Mouse (Mus musculus) spleen, postnatal 4 days (tissue): ENCODE results near the gene H2afx.
"Not testable (repeated sequence)": the region's sequence is repeated elsewhere in the genome, so short reads cannot be mapped to it uniquely, and the experiment has no call there.

ENCODE experiments used
- DNase-seq, 2 experiments: peaks; one replicate each; pipeline ENCODE4 v3.0.0; 2022; ENCODE audit warnings: low spot score in 2 of 2

Gene H2afx

DNA sequence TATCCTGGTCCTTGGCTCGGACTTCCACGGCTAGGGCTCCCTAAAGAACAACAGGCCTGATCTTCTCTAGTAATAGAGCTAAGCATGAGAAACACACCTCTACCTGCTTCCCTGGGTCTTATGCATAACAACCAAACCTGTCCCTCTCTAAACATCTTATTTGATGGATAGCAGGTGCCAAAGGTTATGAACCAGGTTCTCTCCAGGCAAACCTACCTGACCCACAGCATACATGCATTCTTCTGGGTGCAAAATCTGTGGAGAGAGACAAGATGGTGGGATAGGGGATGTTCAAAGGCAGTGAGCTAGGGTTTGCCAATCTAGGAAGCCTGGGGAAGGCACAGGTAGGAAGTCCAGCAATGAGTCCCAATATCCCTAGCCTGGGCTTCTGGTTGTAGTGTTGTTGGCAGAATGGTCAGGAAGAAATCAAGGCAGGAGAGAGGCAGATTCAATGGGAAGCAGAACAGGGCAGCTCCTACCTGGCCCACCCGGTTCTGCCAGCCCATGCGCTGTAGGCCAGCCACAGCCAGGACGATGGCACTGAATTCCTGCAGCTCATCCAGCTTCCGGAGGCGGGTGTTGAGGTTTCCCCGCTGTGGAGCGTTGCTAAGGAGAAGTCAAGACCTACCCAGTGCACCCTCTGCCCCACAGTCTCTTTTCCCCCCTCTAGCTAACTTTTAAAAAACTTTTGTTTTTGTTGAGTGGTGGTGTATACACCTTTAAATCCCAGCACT, 3.1 kb downstream of the H2afx start:
- DNase-seq = no peak

DNA sequence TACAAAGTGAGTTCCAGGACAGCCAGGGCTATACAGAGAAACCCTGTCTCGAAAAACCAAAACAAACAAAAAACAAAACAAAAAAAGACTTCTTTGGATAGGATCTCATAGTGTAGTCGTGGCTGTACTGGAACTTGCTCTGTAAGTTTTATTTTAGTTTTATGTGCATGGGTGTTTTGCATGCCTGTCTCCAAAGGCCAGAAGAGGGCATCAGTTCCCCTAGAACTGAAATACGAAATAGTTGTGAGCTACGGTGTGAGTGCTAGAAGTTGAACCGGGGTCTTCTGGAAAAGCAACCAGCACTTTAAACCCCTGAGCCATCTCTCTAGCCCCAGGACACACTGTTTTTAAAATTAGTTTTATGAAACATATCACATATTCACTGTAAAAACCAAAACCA, 4.1 kb downstream of the H2afx start:
- no peak for DNase-seq

DNA sequence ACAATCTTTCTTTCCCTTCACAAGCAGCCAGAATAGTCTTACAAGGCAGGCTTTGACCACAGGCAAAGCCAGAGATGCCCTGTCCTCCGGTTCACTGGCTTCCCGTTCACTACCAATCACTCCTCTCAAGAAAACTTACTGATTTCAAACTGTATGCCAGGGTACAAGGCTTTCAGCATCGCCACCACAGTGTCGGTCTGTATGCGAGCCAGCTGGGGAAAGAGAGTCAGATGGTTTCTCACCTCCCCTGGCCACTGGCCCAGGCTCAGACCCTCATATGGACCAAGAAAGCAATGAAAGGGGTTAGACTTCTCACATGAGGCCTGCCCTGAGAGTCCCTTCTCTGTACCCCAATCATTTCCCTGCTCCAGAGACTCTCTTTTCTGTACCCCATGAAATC, 7.0 kb downstream of the H2afx start:
- peak in 1 of 2 experiments; percentile 68 for DNase-seq

DNA sequence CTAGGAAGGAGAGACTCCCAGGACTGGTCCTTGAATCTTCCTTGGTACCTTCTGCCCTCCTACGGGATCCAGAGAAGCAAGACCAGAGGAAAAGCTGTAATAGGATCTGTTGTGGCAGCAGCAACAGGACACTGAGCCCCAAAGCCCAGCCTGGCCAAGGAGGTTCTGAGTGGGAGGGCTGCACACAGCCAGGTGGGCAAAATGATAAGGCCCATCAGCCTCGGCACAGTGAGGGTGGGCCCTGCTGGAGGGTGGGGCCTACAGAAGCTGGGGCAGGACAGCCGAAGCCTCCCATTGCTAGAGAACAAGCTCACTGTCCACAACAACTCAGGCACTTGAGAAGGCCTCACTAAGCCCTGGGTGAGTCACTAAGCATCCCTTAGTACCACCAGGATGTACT, 7.7 kb downstream of the H2afx start:
- DNase-seq = peak; percentile 89 to 90

DNA sequence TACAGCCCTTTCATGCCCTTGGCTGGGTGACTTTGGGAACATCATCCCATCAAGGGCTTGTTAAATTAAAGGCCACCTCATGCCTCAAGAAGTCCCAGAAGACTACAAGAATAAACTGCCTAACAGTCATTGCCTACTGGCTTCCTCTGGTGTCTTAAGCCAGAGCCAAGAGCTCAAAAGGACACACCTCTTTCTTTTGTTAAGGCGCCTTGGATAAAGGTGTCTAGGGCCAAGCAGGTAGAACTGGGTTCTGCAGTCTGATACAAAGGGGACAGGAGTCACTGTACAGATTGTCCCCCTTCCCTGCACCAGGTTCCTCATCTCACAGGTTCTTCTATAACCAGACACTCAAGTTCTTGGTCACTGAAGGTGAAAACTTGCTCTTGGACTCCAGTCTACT, 8.1 kb downstream of the H2afx start:
- peak in 1 of 2 experiments; percentile 71 for DNase-seq

DNA sequence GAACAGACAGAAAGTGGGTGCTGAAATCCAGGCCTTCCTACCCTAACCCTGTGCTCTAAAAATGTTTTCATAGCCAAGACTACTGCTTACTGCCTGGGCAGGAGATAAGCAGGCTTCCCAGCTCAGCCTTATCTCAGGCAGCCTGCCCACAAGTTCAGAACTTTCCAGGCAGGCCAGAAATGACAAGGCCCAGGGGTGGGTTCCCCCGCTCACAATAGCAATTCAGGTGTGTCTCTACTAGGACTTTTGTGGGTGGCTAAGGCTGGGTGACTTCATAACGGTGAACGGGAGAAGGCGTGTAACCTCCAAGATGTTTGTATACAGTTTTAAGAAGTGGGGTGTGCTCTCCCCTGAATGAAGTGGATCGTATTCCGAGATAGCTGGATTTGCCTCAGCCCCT, 8.8 kb downstream of the H2afx start:
- peak; percentile 79 to 85 for DNase-seq

DNA sequence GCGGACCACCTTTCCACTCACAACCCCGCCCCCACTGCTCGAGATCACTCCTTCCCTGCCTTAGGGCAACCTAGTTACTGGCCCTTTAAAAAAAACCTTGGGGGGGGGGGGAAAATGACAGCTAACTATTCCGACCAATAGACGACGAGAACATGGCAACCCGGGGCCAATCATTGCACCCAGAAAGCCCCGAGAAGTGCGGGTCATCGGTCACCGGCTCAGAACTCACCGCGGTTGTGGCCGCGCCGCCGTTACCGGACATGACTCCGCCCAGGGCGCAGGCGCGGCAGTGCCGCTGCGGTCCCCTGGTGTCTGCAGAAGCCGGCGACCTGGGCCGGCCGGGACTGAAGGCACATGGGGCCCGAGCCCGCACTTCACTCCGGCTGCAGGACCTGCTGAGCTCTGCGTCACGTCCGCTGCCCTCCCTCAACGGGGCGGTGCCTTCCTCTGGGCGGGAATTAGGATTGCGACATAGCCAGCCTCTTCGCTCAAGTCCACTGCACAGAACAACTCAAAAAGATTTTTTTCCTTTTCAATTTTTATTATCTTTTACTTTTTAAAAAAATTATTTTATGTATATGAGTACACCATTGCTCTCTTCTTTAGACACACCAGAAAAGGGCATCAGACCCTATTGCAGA, 9.4 kb downstream of the H2afx start, which contains the start of gene Hmbs:
Hmbs (minus strand) TSS at position 448 of the 641 bp plus-strand sequence.
- peak; percentile 91 to 92 for DNase-seq

DNA sequence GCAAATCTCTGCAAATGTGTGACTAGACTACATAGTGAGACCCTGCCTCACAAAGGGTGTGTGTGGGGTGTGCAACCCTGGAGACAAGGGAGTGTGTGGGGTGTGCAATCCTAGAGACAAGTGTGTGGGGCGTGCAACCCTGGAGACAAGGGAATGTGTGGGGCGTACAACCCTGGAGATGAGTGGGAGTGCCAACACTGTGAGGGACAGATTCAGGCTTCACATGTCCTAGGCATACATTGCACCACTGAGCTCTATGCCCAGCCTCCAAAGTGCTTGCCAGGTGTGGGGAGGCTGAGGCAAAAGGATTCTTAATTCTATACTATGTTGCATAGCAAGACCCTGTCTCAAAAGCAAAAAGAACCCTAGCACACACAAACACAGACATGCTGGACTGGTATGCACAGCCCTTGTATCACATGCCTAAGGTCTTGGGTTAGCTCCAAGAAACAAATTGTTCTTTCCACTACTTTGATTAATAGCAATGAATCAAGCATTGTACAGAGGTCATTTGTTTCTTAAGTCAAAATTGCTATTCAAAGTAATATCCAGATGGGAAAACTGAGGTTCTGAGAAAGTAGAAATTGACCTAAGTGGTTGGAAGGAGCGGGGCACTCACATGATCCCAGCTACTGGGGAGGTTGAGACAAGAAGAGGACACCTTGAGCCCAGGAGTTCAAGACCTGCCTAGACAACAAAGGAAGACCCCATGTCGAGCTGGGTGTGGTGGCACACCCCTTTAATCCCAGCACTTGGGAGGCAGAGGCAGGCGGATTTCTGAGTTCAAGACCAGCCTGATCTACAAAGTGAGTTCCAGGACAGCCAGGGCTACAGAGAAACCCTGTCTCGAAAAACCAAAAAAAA, 11.3 kb downstream of the H2afx start:
- no peak for DNase-seq

DNA sequence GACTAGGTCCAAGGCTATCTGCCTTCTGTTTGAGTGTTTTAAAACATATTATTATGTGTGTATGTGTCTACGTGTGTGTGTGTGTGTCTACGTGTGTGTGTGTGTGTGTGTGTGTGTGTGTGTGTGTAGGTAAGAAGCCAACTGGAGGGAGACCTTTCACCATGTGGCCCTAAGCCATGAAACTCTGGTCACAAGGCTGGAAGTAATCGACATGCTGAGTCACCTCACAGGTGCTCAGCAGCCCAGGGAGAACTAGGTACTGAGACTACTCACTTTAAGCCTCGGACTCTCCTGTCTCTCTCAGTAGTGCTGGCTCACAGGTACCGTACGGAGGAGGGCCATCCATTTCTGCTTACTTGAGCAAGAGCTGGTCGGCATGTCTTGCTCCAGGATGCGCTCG, 12.7 kb downstream of the H2afx start:
- DNase-seq = no peak

DNA sequence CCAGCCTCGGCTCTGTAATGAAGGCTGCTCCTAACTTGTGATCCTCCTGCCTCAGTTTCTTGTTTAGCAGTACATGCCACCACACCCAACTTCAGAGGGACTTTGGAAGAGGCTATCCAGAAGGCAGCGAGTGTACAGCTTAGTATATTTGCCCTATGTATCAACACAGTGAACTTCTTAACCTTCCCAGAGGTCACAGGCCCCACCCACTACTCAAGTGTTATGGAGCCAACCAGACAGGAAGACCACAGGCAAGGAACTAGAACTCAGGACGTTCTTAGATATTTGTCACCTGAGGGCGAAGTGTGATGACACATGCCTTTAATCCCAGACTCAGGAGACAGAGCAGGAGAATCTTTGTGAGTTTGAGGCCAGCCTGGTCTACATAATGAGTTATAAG, 13.1 kb downstream of the H2afx start:
- no peak for DNase-seq

DNA sequence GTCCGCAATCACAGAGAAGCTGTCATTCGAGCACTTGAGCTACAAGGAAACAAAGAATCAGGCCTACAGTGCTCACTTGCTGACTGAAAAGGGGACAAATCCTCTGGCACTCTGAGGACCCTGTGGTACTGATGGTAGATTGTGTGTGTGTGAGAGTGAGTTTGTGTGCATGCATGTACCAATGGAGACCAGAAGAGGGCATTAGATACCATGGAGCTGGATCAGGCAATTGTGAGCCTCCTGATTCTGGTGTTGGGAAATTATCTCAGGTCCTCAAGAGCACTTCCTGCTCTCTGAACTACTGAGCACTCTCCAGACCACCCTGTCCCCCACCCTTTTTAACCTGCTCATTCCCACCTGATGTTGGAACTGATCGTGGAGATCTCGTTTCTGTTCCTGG, 14.1 kb downstream of the H2afx start:
- no peak for DNase-seq

DNA sequence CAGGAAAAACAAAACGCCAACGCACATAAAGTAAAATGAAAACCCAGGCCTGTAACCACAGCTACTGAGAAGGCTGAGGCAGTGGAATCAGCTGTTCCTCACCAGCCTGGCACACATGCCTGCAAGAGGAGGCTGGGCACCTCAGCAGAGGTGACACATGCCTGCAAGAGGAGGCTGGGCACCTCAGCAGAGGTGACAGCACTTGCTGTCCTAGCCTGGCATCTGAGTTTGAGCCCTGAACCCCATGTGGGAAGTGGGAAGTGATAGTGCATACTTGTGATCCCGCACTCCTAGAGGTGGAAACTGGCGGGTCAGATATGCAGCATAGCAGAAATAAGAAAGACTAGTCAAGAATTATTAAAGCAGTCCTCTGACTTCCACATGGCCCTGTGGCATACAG, 16.9 kb downstream of the H2afx start:
- DNase-seq = no peak

DNA sequence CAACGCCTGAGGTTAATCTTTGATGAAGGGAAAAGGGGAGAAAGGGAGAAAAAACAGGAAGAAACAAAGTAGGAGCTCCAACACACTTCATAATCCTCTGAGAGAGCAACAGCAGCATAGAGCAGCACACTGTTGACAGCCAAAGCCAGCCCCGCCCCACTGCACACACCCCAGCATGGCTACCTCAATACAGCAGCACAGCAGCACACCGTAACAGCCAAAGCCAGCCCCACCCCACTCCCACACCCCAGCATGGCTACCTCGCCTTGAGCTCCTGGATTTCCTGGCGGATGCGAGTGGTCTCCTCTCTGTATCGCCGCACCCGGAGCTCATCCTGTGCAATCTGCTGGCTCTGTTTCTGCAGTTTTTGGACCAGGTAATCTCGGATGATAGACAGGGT, 17.8 kb downstream of the H2afx start:
- no peak for DNase-seq

DNA sequence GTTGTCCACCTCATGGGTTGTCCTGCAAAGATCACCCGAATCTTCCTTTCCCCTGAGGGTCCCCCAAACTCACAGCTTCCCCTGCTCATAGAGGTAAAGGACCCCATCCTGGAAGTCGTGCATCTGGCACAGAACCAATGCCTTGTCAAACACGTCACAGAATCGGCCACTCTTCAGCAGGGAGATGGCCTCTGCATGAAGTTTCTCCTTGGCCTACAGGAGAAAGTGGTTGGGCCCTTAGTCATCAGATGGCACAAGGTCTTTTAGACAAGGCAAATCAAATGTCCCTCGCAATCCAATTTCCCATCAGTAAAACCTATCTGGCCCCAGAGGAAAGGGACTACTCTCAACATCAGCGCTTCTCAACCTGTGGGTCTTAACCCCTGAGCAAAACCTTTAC, 18.6 kb downstream of the H2afx start:
- DNase-seq = no peak

DNA sequence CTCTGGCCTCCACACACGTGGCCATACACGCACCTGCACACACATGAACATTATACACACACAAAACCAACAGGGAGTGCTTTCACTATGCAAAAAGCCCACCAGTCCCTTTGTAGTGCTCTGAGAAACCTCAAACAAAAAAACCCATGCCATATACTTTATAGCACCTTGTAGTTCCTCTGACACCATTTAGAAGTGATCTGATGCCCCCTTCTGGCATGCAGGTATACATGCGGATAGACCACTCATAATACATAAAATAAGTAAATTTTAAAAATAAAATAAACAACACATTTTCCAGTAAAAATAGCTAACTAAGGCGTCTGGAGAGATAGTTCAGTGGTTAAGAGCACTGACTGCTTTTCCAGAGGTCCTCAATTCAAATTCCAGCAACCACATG, 22.7 kb downstream of the H2afx start:
- peak in 1 of 2 experiments; percentile 22 for DNase-seq

DNA sequence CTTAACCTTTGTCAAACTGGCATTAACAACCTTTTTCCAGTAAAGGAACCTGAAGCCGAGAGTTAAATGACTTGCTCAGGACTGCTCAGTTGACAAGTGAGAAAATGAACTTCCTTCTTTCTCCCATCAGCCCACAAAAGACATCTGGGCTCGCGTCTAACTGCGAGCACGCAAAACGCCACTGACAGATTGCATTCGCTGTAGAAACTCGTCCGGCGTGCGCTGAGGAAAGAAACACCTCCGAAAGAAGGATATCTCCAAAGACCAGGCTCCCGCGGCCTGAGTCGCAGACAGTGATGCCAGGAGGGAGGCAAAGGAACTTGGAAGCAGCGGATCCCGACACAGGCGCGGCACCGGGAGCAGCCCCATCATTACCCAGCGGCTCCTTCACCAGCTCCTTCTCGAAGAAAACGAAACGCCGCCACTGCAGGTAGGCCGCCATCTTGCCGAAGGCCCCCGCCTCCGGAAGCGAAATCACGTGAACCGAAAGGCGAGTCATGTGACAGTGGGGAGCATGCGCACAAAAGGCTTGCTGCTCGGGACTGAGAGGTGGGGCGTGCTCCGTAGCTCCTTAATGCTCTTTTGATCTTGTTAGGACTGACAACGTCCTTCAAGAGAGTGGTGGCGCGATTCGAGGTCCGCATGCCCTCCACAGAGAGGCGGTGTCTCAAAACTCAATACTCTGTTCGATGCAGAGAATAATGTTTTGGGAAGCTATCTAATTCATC, 26.9 kb downstream of the H2afx start, which contains the start of gene Vps11:
Vps11 (minus strand) TSS at position 481 of the 728 bp plus-strand sequence.
- peak; percentile 96 to 98 for DNase-seq

DNA sequence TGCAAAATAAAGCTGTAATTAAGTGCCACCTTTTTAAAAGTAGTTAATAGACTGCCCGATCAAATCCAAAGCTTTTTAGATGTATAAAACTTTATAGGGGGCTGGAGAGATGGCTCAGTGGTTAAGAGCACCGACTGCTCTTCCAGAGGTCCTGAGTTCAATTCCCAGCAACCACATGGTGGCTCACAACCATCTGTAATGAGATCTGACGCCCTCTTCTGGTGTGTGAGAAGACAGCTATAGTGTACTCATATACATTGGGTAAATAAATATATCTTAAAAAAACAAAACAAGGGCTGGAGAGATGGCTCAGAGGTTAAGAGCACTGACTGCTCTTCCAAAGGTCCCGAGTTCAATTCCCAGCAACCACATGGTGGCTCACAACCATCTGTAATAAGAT, 27.4 kb downstream of the H2afx start:
- DNase-seq = not testable (repeated sequence)

DNA sequence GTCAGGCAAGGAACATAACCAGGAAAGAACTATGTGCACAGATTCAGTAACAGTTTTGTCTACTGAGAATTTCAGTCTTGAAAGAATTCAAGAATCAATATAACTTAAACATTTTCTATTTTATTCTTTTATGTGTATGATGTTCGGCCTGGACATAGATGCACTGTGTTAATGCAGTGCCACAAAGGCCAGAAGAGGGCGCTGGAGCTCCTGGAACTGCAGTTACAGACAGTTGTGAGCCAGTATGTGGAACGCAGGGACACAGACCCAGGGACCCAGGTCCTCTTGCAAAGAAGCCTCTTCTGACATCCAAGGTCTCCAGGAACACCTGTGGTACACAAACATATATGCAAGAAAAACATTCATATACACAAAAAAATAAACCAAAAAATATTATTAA, 30.0 kb downstream of the H2afx start:
- no peak for DNase-seq

DNA sequence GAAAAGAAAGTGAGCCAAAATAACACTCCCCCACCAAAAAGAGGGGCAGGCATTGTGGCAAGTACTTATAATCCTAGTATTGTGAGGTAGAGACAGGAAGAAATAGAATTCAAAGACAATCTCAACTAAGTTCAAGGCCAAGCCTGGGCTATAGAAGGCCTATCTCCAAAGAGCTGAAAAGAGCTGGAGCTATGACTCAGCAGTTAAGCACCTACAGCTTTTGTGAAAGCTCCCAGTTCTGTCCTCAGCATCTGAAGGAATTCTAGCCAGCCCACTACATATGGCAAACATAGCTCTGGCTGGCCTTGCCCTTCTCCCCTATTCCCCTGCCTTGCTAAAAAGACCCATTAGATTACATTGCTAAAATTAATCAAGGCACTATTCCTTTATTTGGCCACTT, 38.9 kb downstream of the H2afx start:
- no peak for DNase-seq

DNA sequence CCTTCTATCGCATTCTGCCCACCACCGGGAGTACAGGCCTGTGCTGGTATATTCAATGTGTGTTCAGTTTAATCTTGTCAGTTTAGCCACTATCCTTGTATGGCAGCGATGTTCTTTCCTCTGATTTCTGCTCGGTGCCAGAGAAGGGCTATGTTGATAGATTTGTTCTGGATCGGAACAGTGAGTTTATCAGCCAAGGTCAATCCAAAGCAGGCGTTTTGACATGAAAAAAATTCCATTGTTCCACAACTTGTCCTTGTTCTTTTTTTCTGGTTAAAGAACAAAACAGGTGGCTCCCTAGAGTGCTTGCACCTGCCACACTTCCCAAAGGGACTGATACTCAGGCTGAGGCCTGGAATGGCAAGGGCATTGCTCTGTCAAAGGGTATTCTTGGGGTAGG, 41.6 kb downstream of the H2afx start:
- no peak for DNase-seq

DNA sequence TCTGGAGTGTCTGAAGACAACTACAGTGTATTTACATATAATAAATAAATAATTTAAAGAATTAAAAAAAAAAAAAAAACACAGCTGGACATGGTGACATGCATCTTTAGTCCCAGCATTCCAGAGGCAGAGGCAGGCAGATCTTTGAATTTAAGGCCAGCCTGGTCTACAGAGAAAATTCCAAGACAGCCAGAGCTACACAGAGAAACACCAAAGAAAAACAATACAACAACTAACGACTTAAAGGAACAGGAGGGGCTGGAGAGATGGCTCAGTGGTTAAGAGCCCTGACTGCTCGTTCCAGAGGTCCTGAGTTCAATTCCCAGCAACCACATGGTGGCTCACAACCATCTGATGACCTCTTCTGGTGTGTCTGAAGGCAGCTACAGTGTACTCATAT, 42.8 kb downstream of the H2afx start:
- DNase-seq = not testable (repeated sequence)
